Mouse (Mus musculus): ENCODE data around the gene Zfp318. TPM values are rescaled to one million over a fixed set of nuclear protein-coding genes. Genes with fewer than 3 reads are reported as not detected.

Gene Zfp318
- polyA plus RNA-seq (2015; fragmentation: Nextera tagmentation; extraction: Ambion mirVana): 6.6 and 7.1 TPM in 2 replicates

GRCm38 (mm10) chr17:46383294-46384060 lies at the start of gene Zfp318:
Zfp318 (plus strand) TSS chr17:46383731.
- Histone ChIP-seq H3K27ac (peak within 1 kb of the TSS; percentile 86), H3K4me1 (replicated peaks) (peaks cover 7% of the 10 kb centered on the region), H3K9me3 (no peaks in the 10 kb centered on the region), H3K9ac (peak within 1 kb of the TSS; percentile 96), H3K4me2 (replicated peaks) (peak within 1 kb of the TSS; percentile 81), H3K27me3 (replicated peaks) (no peaks in the 10 kb centered on the region), H3K4me3 (replicated peaks) (peak within 1 kb of the TSS; percentile 97), H3K36me3 (0 out of 2 replicates have a peak, but pooled peaks cover 2% of the 10 kb centered on the region)
- peak; percentile 100 for ATAC-seq
- under 1% methylated on average over 79 of the region's 105 CpGs for WGBS

GRCm38 (mm10) chr17:46336475-46336874 lies 47.1 kb upstream of the Zfp318 start:
- Histone ChIP-seq H3K9ac (no peak overlapping the region), H3K9me3 (no peaks in the 10 kb centered on the region), H3K27me3 (replicated peaks) (no peaks in the 10 kb centered on the region), H3K36me3 (no peaks in the 10 kb centered on the region), H3K4me2 (replicated peaks) (no peak overlapping the region), H3K4me3 (replicated peaks) (no peak overlapping the region), H3K27ac (no peak overlapping the region), H3K4me1 (replicated peaks) (no peaks in the 10 kb centered on the region)
- 21% methylated on average over 5 of the region's 5 CpGs for WGBS
- no peak for ATAC-seq

GRCm38 (mm10) chr17:46341208-46341607 lies 42.3 kb upstream of the Zfp318 start:
- Histone ChIP-seq H3K36me3 (no peaks in the 10 kb centered on the region), H3K27me3 (replicated peaks) (no peaks in the 10 kb centered on the region), H3K9ac (no peak overlapping the region), H3K4me3 (replicated peaks) (no peak overlapping the region), H3K27ac (no peak overlapping the region), H3K4me1 (replicated peaks) (no peaks in the 10 kb centered on the region), H3K9me3 (no peaks in the 10 kb centered on the region), H3K4me2 (replicated peaks) (no peak overlapping the region)
- 55% methylated on average over 7 of the region's 7 CpGs for WGBS
- ATAC-seq: no peak

- Histone ChIP-seq H3K4me1 (replicated peaks) (no peaks in the 10 kb centered on the region), H3K36me3 (no peaks in the 10 kb centered on the region), H3K27me3 (replicated peaks) (no peaks in the 10 kb centered on the region), H3K4me2 (replicated peaks) (no peak overlapping the region), H3K9ac (no peak overlapping the region), H3K4me3 (replicated peaks) (no peak overlapping the region), H3K9me3 (no peaks in the 10 kb centered on the region), H3K27ac (no peak overlapping the region)
- ATAC-seq: no peak
- 85% methylated on average over 8 of the region's 8 CpGs for WGBS
Observed at GRCm38 (mm10) chr17:46351026-46351700, 32.4 kb upstream of the Zfp318 start.

GRCm38 (mm10) chr17:46371783-46372182 lies 11.7 kb upstream of the Zfp318 start:
- Histone ChIP-seq H3K36me3 (no peaks in the 10 kb centered on the region), H3K9ac (no peak overlapping the region), H3K9me3 (no peaks in the 10 kb centered on the region), H3K4me1 (replicated peaks) (no peaks in the 10 kb centered on the region), H3K27ac (no peak overlapping the region), H3K4me3 (replicated peaks) (no peak overlapping the region), H3K27me3 (replicated peaks) (no peaks in the 10 kb centered on the region), H3K4me2 (replicated peaks) (no peak overlapping the region)
- 63% methylated on average over 3 of the region's 3 CpGs for WGBS
- no peak for ATAC-seq

- Histone ChIP-seq H3K9ac (no peak overlapping the region), H3K4me1 (replicated peaks) (no peaks in the 10 kb centered on the region), H3K27me3 (replicated peaks) (no peaks in the 10 kb centered on the region), H3K9me3 (no peaks in the 10 kb centered on the region), H3K4me3 (replicated peaks) (no peak overlapping the region), H3K27ac (no peak overlapping the region), H3K4me2 (replicated peaks) (no peak overlapping the region), H3K36me3 (no peaks in the 10 kb centered on the region)
- ATAC-seq: no peak
- 84% methylated on average over 3 of the region's 3 CpGs for WGBS
Observed at GRCm38 (mm10) chr17:46378564-46378963, 5.0 kb upstream of the Zfp318 start.

GRCm38 (mm10) chr17:46384061-46384801 lies 700 bp downstream of the Zfp318 start:
- peaks cover 7% of the 10 kb centered on the region for H3K4me1 ChIP-seq (replicated peaks)
- H3K27me3 ChIP-seq (replicated peaks): no peaks in the 10 kb centered on the region
- 0 out of 2 replicates have a peak, but pooled peaks cover 2% of the 10 kb centered on the region for H3K36me3 ChIP-seq
- peak overlapping the region; percentile 97 for H3K4me3 ChIP-seq (replicated peaks)
- under 1% methylated on average over 70 of the region's 70 CpGs for WGBS
- no peaks in the 10 kb centered on the region for H3K9me3 ChIP-seq
- peak overlapping the region; percentile 81 for H3K4me2 ChIP-seq (replicated peaks)
- ATAC-seq: no peak; the same call in 1 of the 2 replicates
- H3K27ac ChIP-seq: peak overlapping the region; percentile 86
- peak overlapping the region; percentile 96 for H3K9ac ChIP-seq

- H3K4me1 ChIP-seq (replicated peaks): peaks cover 7% of the 10 kb centered on the region
- ATAC-seq: no peak
- no peaks in the 10 kb centered on the region for H3K9me3 ChIP-seq
- H3K9ac ChIP-seq: no peak overlapping the region
- H3K27ac ChIP-seq: no peak overlapping the region
- H3K36me3 ChIP-seq: 0 out of 2 replicates have a peak, but pooled peaks cover 6% of the 10 kb centered on the region
- 87% methylated on average over 3 of the region's 3 CpGs for WGBS
- H3K27me3 ChIP-seq (replicated peaks): no peaks in the 10 kb centered on the region
- H3K4me3 ChIP-seq (replicated peaks): no peak overlapping the region
- no peak overlapping the region for H3K4me2 ChIP-seq (replicated peaks)
Observed at GRCm38 (mm10) chr17:46388200-46388599, 4.7 kb downstream of the Zfp318 start.

GRCm38 (mm10) chr17:46393012-46393411 lies 9.5 kb downstream of the Zfp318 start:
- Histone ChIP-seq H3K9me3 (no peaks in the 10 kb centered on the region), H3K27ac (no peak overlapping the region), H3K4me3 (replicated peaks) (no peak overlapping the region), H3K36me3 (0 out of 2 replicates have a peak, but pooled peaks cover 6% of the 10 kb centered on the region), H3K9ac (no peak overlapping the region), H3K4me1 (replicated peaks) (no peaks in the 10 kb centered on the region), H3K4me2 (replicated peaks) (no peak overlapping the region), H3K27me3 (replicated peaks) (no peaks in the 10 kb centered on the region)
- ATAC-seq: no peak
- WGBS: 49% methylated on average over 2 of the region's 2 CpGs

- ATAC-seq: no peak
- H3K27me3 ChIP-seq (replicated peaks): no peaks in the 10 kb centered on the region
- H3K4me1 ChIP-seq (replicated peaks): no peaks in the 10 kb centered on the region
- 85% methylated on average over 1 of the region's 1 CpGs for WGBS
- 0 out of 2 replicates have a peak, but pooled peaks cover 3% of the 10 kb centered on the region for H3K36me3 ChIP-seq
- H3K4me2 ChIP-seq (replicated peaks): no peak overlapping the region
- no peak overlapping the region for H3K27ac ChIP-seq
- H3K9me3 ChIP-seq: no peaks in the 10 kb centered on the region
- no peak overlapping the region for H3K9ac ChIP-seq
- no peak overlapping the region for H3K4me3 ChIP-seq (replicated peaks)
Observed at GRCm38 (mm10) chr17:46394631-46395030, 11.1 kb downstream of the Zfp318 start.

- H3K4me3 ChIP-seq (replicated peaks): no peak overlapping the region
- no peaks in the 10 kb centered on the region for H3K9me3 ChIP-seq
- no peak overlapping the region for H3K9ac ChIP-seq
- H3K27me3 ChIP-seq (replicated peaks): no peaks in the 10 kb centered on the region
- WGBS: 28% methylated on average over 3 of the region's 3 CpGs
- no peak for ATAC-seq
- peaks cover 29% of the 10 kb centered on the region for H3K36me3 ChIP-seq
- H3K27ac ChIP-seq: no peak overlapping the region
- H3K4me1 ChIP-seq (replicated peaks): no peaks in the 10 kb centered on the region
- no peak overlapping the region for H3K4me2 ChIP-seq (replicated peaks)
Observed at GRCm38 (mm10) chr17:46408478-46408877, 24.9 kb downstream of the Zfp318 start.

- Histone ChIP-seq H3K4me1 (replicated peaks) (no peaks in the 10 kb centered on the region), H3K9ac (no peak overlapping the region)
Observed at GRCm38 (mm10) chr17:46418628-46419027, 35.1 kb downstream of the Zfp318 start.

More at GRCm38 (mm10) chr17:46418628-46419027, 35.1 kb downstream of the Zfp318 start:
- no peak overlapping the region for H3K27ac ChIP-seq
- H3K4me3 ChIP-seq (replicated peaks): no peak overlapping the region
- H3K9me3 ChIP-seq: no peaks in the 10 kb centered on the region
- ATAC-seq: no peak
- H3K36me3 ChIP-seq: no peaks in the 10 kb centered on the region
- no peaks in the 10 kb centered on the region for H3K27me3 ChIP-seq (replicated peaks)
- H3K4me2 ChIP-seq (replicated peaks): no peak overlapping the region
- WGBS: 78% methylated on average over 5 of the region's 5 CpGs

All from intestine, embryonic 15.5 days (tissue).